Mouse (Mus musculus): ENCODE results near the gene Fgg.
A peak's percentile ranks its signal among the peaks of the same experiment; 100 is the strongest.

The Fgg gene

GRCm38 (mm10) chr3:83007557-83007956, at the start of gene Fgg:
Fgg (plus strand) TSS chr3:83007724.
- no peak for DNase-seq (ENCODE audit: low spot score in 2 of 2)

- DNase-seq (ENCODE audit: low spot score in 2 of 2), result no peak
Measured at GRCm38 (mm10) chr3:82971046-82971445, 36.5 kb upstream of the Fgg start.

GRCm38 (mm10) chr3:82980818-82981217, 26.7 kb upstream of the Fgg start:
- no peak for DNase-seq (ENCODE audit: low spot score in 2 of 2)

- DNase-seq (ENCODE audit: low spot score in 2 of 2), result no peak
Measured at GRCm38 (mm10) chr3:82981861-82982260, 25.7 kb upstream of the Fgg start.

- no peak for DNase-seq (ENCODE audit: low spot score in 2 of 2)
Measured at GRCm38 (mm10) chr3:82984840-82985239, 22.7 kb upstream of the Fgg start.

GRCm38 (mm10) chr3:82991963-82992362, 15.6 kb upstream of the Fgg start:
- no peak for DNase-seq (ENCODE audit: low spot score in 2 of 2)

- DNase-seq (ENCODE audit: low spot score in 2 of 2), result no peak
Measured at GRCm38 (mm10) chr3:82992956-82993355, 14.6 kb upstream of the Fgg start.

GRCm38 (mm10) chr3:82995368-82995767, 12.2 kb upstream of the Fgg start:
- peak in 1 of 2 experiments; percentile 20 for DNase-seq (ENCODE audit: low spot score in 2 of 2)

- no peak for DNase-seq (ENCODE audit: low spot score in 2 of 2)
Measured at GRCm38 (mm10) chr3:82996656-82997055, 10.9 kb upstream of the Fgg start.

GRCm38 (mm10) chr3:82998772-82999463, 8.6 kb upstream of the Fgg start:
- DNase-seq (ENCODE audit: low spot score in 2 of 2), result peak in 1 of 2 experiments; percentile 14

- DNase-seq (ENCODE audit: low spot score in 2 of 2), result no peak
Measured at GRCm38 (mm10) chr3:82999995-83000394, 7.5 kb upstream of the Fgg start.

- no peak for DNase-seq (ENCODE audit: low spot score in 2 of 2)
Measured at GRCm38 (mm10) chr3:83002191-83002590, 5.3 kb upstream of the Fgg start.

GRCm38 (mm10) chr3:83003068-83003467, 4.5 kb upstream of the Fgg start:
- DNase-seq (ENCODE audit: low spot score in 2 of 2), result no peak

- DNase-seq (ENCODE audit: low spot score in 2 of 2), result no peak
Measured at GRCm38 (mm10) chr3:83004801-83005200, 2.7 kb upstream of the Fgg start.

- DNase-seq (ENCODE audit: low spot score in 2 of 2), result no peak
Measured at GRCm38 (mm10) chr3:83010291-83010690, 2.8 kb downstream of the Fgg start.

GRCm38 (mm10) chr3:83011136-83011535, 3.6 kb downstream of the Fgg start:
- no peak for DNase-seq (ENCODE audit: low spot score in 2 of 2)

- DNase-seq (ENCODE audit: low spot score in 2 of 2), result no peak
Measured at GRCm38 (mm10) chr3:83011565-83011964, 4.0 kb downstream of the Fgg start.

GRCm38 (mm10) chr3:83012636-83013035, 5.1 kb downstream of the Fgg start:
- DNase-seq (ENCODE audit: low spot score in 2 of 2), result no peak

- no peak for DNase-seq (ENCODE audit: low spot score in 2 of 2)
Measured at GRCm38 (mm10) chr3:83013951-83014350, 6.4 kb downstream of the Fgg start.

- no peak for DNase-seq (ENCODE audit: low spot score in 2 of 2)
Measured at GRCm38 (mm10) chr3:83016236-83016635, 8.7 kb downstream of the Fgg start.

GRCm38 (mm10) chr3:83020387-83020786, 12.9 kb downstream of the Fgg start:
- DNase-seq (ENCODE audit: low spot score in 2 of 2), result no peak

- DNase-seq (ENCODE audit: low spot score in 2 of 2), result no peak
Measured at GRCm38 (mm10) chr3:83021176-83021575, 13.7 kb downstream of the Fgg start.

- no peak for DNase-seq (ENCODE audit: low spot score in 2 of 2)
Measured at GRCm38 (mm10) chr3:83025036-83025435, 17.5 kb downstream of the Fgg start.
